Mouse (Mus musculus): ENCODE results near the gene Tipin.

The Tipin gene

DNA sequence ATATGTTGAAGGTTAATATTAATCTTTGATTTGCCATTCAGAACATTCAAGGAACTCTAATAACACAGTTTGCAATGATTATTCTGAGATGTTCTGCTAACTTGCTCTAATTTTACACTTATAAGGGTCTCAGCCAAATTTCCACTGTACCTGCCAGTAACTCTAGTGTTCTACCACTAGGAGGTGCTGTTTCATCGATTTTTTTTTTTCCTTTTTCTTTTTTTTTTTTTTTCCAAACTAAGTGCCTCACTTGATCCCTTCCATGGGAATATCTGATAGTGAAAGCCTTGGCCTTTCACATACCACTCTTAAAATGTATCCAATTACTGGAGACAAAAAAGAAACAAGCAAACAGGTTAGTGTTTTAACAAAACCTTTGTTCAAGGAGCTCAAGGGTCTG, 66.0 kb downstream of the Tipin start:
- no peak for DNase-seq

DNA sequence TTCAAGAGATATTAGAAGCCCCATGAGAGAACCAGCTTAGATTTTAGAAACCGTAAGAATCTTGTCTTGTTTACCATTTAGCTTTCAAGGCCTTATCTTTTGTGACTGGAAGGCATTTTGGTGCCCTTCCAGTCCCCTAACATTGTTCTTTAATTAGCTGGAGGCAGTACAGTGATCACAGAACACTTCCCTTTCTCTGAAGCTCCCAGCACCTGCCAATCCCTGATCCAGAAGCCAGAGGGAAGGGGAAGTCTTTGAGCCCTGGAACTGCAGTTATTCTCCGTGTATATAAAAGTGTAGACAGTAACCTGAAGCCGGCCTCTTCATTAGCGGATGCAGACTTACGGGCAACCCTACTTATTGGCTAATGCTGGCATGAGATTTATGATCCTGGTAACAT, 68.1 kb downstream of the Tipin start:
- no peak for DNase-seq

DNA sequence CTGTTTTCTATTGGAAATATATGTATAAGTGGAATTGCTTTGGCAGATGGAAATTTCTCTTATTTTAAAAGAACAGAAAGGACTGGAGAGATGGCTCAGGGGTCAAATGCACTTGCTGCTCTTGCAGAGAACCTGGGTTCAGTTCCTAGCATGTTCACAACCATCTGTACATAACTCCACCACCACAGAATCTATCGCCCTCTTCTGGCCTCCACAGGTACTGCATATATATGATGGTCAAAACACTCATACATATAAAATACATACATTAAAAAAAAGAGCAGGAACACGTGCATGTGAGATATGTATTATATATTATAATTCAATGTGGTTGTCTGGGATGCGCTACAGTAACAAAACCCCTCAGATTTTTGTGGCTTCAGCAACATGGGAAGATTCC, 69.8 kb downstream of the Tipin start:
- DNase-seq: no peak
